Mouse (Mus musculus) kidney, adult 2 months (tissue): ENCODE data around the gene Emc4.

Experiments
- CTCF ChIP-seq: fragments of 200-500 bp; conservative IDR thresholded peaks from 2 replicates; pipeline ENCODE4 v1.5.1; 2011; ENCODE audit warnings: low read depth, mild to moderate bottlenecking, control low read depth, low read length, moderate library complexity, mixed read lengths; ENCODE audit not compliant: insufficient read depth, insufficient read length
- POLR2A ChIP-seq: fragments of 200-500 bp; IDR thresholded peaks from one replicate; pipeline ENCODE4 v1.6.1; 2011; ENCODE audit warnings: low read depth, low read length, control low read depth

DNA sequence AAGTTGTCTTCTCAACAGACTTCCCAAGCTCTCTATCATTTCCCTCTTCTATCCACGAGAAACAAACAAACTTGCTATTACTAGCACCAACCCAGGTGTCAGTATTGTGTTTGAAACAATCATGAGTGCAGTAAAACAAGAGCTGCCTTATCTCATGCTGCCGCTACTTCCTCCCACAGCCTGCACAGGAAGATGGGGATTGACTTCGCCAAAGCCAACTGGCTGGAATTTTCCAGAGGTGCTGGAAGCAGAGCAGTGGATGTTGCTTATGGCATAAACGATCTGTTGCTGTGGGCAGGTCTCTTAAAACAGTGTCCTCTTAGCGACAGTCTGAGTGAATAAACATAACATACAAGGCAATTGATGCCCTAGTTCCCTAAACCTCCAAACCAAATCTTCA, 6.8 kb upstream of the Emc4 start:
- no peak for TF ChIP-seq CTCF
- no peak for TF ChIP-seq POLR2A
